Mouse (Mus musculus): ENCODE measurements around the gene Bach1. TPM values are rescaled to one million over a fixed set of nuclear protein-coding genes. Genes with fewer than 3 reads are reported as not detected.
A peak's percentile ranks its signal among the peaks of the same experiment; 100 is the strongest.
"Not testable (repeated sequence)": the region's sequence is repeated elsewhere in the genome, so short reads cannot be mapped to it uniquely, and the experiment has no call there.

The Bach1 gene
- total RNA-seq, 1 experiment from 2014 or later: 30.1 TPM

GRCm38 (mm10) chr16:87680912-87681634 is 17.7 kb upstream of the Bach1 start:
- DNase-seq: no peak

GRCm38 (mm10) chr16:87681848-87682247 is 16.9 kb upstream of the Bach1 start:
- DNase-seq: no peak

GRCm38 (mm10) chr16:87686458-87686857 is 12.3 kb upstream of the Bach1 start:
- no peak for DNase-seq

- no peak for DNase-seq
Measured at GRCm38 (mm10) chr16:87687346-87687745, 11.4 kb upstream of the Bach1 start.

GRCm38 (mm10) chr16:87688328-87688727 is 10.4 kb upstream of the Bach1 start:
- not testable (repeated sequence) for DNase-seq

GRCm38 (mm10) chr16:87688823-87689222 is 9.9 kb upstream of the Bach1 start:
- not testable (repeated sequence) for DNase-seq

- DNase-seq: no peak
Measured at GRCm38 (mm10) chr16:87689225-87689624, 9.5 kb upstream of the Bach1 start.

GRCm38 (mm10) chr16:87690506-87690905 is 8.2 kb upstream of the Bach1 start:
- DNase-seq: no peak

GRCm38 (mm10) chr16:87691102-87691501 is 7.6 kb upstream of the Bach1 start:
- DNase-seq: no peak

GRCm38 (mm10) chr16:87692591-87692990 is 6.2 kb upstream of the Bach1 start:
- no peak for DNase-seq

- no peak for DNase-seq
Measured at GRCm38 (mm10) chr16:87697707-87698365, 909 bp upstream of the Bach1 start.

- peak; percentile 61 for DNase-seq
Measured at GRCm38 (mm10) chr16:87699306-87699692, 554 bp downstream of the Bach1 start.

GRCm38 (mm10) chr16:87699693-87700394 is 1.1 kb downstream of the Bach1 start:
- DNase-seq: no peak

GRCm38 (mm10) chr16:87700395-87700765 is 1.6 kb downstream of the Bach1 start:
- DNase-seq: no peak

GRCm38 (mm10) chr16:87701891-87702290 is 3.1 kb downstream of the Bach1 start:
- no peak for DNase-seq

GRCm38 (mm10) chr16:87702881-87703280 is 4.1 kb downstream of the Bach1 start:
- DNase-seq: no peak

- no peak for DNase-seq
Measured at GRCm38 (mm10) chr16:87704225-87704624, 5.5 kb downstream of the Bach1 start.

GRCm38 (mm10) chr16:87705892-87706589 is 7.3 kb downstream of the Bach1 start:
- no peak for DNase-seq

GRCm38 (mm10) chr16:87707335-87707734 is 8.6 kb downstream of the Bach1 start:
- DNase-seq: no peak

- no peak for DNase-seq
Measured at GRCm38 (mm10) chr16:87708570-87708969, 9.8 kb downstream of the Bach1 start.

- DNase-seq: no peak
Measured at GRCm38 (mm10) chr16:87709144-87709543, 10.4 kb downstream of the Bach1 start.

GRCm38 (mm10) chr16:87709971-87710370 is 11.2 kb downstream of the Bach1 start:
- no peak for DNase-seq

- no peak for DNase-seq
Measured at GRCm38 (mm10) chr16:87711961-87712360, 13.2 kb downstream of the Bach1 start.

Data from adrenal gland, postnatal 25 days (tissue).